Mouse (Mus musculus) activated CD4-positive, CD25-positive, alpha-beta regulatory T cell, adult 4 months (primary cell): ENCODE measurements around the gene Rps13. TPM values are rescaled to one million over a fixed set of nuclear protein-coding genes. Genes with fewer than 3 reads are reported as not detected.

Experiments
- ATAC-seq: one replicate; pipeline ENCODE4 v1.8.0; 2017
- polyA plus RNA-seq, 2 experiments: library from polyadenylated mRNA; unstranded; fragments of 100-300 nt; shearing (Covaris generic); gene quantifications; one replicate each; pipeline ENCODE4 v1.2.1; 2017

The Rps13 gene
- polyA plus RNA-seq, 2 experiments from 2014 or later, result 821 to 1,081 TPM

GRCm38 (mm10) chr7:116290559-116290958 is 43.4 kb downstream of the Rps13 start:
- no peak for ATAC-seq

- no peak for ATAC-seq
Observed at GRCm38 (mm10) chr7:116288996-116289395, 45.0 kb downstream of the Rps13 start.

GRCm38 (mm10) chr7:116287959-116288358 is 46.0 kb downstream of the Rps13 start:
- no peak for ATAC-seq

- ATAC-seq, result no peak
Observed at GRCm38 (mm10) chr7:116286611-116287355, 47.2 kb downstream of the Rps13 start.

- no peak for ATAC-seq
Observed at GRCm38 (mm10) chr7:116286173-116286572, 47.8 kb downstream of the Rps13 start.

- ATAC-seq, result no peak
Observed at GRCm38 (mm10) chr7:116285216-116285615, 48.8 kb downstream of the Rps13 start.

GRCm38 (mm10) chr7:116282755-116283154 is 51.2 kb downstream of the Rps13 start:
- no peak for ATAC-seq

Other genes with a start within 250 kb of the Rps13 start
- 1 to 10 TPM in 1 of 2 experiments, under 1 TPM in 1; 0.82 to 1.3 TPM for gene Gm4353, start 249.6 kb downstream of the Rps13 start, polyA plus RNA-seq
- gene Plekha7, start 25.8 kb downstream of the Rps13 start, polyA plus RNA-seq, result 10 to 100 TPM in 1 of 2 experiments, 1 to 10 TPM in 1; 4.3 to 11.3 TPM
- 10 to 100 TPM; 51.6 to 62.7 TPM for gene Pik3c2a, start 109.3 kb upstream of the Rps13 start, polyA plus RNA-seq
- gene Nucb2, start 170.2 kb upstream of the Rps13 start, polyA plus RNA-seq, result 10 to 100 TPM; 20.2 to 21.9 TPM